Mouse (Mus musculus) embryo, embryonic 9.5 days (tissue): ENCODE measurements around the gene Nt5dc2.

Experiments
- DNase-seq: peaks from one replicate; pipeline ENCODE4 v3.0.0-alpha.2; 2017; ENCODE audit errors: extremely low spot score

Gene Nt5dc2

DNA sequence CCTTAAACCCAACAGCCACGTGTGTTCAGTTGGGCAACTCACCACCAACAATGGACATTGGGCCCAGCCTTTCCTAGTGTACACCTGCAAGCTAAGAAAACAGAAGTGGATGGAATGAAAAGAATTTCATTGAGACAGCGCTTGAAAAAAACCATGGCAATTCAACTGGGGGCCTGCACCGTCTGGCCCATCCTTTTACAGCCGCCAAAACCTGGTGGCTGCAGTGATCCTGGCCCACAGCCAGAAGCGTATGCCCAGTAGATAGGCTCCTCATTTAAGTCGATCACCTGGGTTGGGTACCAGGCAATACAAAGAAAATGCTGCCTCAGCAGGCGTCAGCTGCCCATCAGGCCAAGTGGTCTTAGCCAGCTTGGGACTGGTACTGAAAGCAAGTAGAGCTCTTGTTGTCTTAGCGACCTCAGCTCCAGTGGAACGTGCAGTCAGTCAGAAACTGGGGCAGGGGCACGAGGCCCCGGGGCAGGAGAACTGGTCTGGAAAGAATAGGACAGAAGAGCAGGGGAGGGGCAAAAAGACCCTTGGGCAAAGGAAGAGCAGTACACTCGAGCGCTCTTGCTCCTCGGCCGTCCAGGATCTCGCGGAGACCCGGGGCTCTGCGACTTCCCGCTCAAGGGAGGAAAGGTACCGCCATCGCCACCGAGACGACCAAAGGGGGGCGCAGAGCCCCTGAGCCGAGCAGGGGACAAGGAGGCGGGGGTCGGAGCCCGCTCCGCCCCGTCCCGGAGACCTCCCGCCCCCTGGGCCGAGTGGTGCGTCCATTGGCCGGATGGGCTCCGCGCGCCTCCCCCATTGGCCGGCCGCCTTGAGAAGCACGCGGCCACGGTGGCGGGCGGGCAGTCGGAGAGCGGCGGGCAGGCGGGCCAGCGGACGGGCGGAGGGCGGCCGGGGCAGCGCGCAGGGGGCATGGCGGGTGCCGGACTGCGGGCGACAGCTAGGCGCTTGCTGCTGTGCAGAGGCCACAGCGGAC lies at the start of gene Nt5dc2:
Gene Nt5dc2, plus strand, starts transcription at position 818 of the 985 bp plus-strand sequence.
- peak; percentile 95 for DNase-seq

DNA sequence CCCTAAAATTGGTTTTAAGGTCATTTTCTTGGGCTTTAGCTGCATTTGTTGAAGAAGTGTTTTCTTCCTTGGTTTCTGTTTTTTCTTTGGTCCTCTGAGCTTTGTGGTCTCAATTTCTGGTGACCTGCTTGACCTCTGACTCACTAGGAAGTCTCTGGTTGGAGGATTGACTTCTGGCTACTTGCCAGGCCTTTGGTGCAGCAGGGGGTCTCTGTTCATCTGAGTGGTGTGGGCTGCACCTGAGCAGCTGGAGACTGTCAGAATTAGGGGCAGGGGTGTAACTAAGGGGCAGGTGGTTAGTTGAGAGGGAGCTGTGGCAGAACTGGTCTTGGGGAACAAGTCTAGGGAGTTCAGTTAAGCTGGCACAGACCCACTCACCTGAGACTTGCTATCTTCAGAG lies 49.7 kb upstream of the Nt5dc2 start:
- DNase-seq = no peak

DNA sequence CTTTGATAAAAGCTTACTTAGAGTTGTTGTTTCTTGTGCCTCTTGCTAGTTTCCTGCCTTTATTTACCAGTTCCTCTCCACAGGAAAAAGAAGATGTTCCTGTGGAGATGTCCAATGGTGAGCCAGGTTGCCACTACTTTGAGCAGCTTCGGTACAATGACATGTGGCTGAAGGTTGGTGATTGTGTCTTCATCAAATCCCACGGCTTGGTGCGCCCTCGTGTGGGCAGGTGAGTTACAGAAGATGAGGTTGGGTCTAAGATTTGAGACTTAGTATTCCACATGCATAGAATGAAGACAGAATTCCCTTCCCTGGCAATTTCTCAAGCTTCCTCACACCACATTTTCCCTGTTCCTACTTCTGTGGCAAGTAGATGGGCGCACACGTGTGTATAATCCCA lies 43.4 kb upstream of the Nt5dc2 start:
- no peak for DNase-seq

DNA sequence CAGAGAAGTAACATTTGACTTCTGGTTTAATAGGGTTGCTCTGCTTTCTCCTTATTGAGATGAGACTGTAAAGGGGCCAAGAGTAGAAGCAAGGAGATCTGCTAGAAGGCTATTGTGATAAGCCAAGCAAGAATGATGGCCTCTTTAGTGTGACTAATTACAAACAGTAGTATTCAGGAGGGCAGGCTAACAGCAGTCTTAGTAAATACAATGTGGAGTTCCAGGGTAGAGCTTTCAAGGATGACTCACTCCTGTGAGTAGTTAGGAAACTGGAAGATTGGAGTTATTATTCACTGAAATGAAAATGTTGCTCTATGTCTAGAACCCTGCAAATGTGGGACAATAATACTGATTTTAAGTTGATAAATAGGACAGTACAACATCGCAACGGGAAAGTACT lies 42.3 kb upstream of the Nt5dc2 start:
- no peak for DNase-seq

DNA sequence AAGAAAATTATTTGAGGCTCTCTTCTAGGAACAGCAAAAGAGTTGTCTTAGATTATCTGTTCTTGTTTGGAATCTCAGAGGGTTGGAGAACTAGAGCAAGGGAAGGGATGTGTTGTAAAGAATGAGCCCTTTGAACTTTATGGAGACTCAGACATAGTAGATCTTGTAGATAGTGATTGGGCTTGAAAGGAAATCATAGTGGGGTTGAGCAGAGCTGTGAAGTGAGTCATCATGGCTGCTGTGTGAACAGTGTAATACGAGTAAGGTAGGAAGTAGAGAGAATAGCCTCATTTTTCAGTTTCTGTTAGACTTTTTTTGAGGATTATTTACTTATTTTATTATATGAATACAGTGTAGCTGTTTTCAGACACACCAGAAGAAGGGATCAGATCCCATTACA lies 40.9 kb upstream of the Nt5dc2 start:
- DNase-seq = no peak

DNA sequence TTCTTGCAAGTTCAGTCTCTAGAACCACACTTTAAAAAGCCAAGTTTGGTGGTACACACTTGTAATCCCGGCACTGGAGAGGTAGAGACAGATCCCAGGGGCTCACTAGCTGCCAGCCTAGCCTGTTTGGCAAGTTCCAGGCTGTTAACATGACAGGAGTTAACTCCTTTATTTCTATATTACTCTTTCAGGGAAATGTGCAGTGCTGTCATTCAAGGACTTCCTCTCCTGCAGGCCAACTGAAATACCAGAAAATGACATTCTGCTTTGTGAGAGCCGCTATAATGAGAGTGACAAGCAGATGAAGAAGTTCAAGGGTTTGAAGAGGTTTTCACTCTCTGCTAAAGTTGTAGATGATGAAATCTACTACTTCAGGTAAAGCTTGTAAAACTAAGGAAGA lies 25.7 kb upstream of the Nt5dc2 start:
- no peak for DNase-seq

DNA sequence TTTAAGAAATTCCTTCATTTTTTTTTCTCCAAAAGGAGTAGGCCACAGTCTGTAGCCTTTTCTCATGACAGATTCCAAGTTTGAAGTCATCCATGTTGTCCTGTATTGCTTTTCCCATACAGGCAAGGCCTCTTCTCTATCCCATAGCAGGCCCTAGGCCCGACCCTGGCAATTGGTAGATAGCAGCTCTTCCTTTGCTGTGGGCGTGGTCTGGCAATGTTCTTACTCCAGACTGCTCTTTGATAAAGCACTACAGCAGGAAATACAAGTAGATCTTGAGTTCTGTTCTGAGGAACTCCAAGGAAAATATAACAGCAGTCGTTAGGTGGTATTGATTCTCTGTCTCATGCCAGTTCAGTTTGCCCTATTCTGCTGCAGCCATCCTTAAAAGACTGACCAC lies 20.2 kb upstream of the Nt5dc2 start:
- no peak for DNase-seq

DNA sequence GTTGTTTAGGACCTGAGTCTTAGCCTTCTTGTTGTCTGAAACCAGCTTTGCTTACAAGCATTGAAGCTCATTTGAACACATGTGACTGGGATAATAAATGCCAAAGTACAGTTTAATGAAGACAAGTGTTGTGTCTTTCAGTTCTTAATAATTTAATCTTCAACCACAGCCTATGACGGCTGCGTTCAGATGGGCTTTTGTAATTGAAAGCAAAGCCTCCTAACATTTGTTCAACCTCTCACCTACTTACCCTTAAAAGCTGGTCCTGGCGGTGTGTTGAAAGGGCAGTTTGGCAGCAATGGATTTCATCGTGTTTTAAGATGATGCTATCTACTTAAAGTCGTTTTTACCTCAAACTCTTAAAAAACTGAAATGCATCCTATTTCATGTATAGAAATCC lies 18.7 kb upstream of the Nt5dc2 start:
- DNase-seq = no peak

DNA sequence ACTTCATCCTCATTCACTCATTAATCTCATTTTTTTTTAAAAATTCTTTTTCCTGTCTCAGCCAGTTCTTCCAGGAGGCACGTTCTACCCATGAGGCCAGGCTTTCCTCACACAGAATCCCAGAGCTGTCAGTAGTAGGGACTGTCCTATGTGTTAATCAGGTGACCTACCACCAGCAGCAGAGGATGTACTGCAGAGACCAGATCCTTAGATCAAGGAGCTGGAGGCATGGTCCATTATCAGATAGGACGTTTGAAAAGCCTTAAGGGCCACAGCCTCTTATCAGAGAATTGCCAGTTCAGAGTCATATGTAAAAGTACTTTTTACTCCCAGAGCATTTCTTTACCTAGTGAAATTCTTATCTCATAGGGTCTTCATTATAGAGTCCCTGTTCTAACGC lies 16.8 kb upstream of the Nt5dc2 start:
- DNase-seq = no peak

DNA sequence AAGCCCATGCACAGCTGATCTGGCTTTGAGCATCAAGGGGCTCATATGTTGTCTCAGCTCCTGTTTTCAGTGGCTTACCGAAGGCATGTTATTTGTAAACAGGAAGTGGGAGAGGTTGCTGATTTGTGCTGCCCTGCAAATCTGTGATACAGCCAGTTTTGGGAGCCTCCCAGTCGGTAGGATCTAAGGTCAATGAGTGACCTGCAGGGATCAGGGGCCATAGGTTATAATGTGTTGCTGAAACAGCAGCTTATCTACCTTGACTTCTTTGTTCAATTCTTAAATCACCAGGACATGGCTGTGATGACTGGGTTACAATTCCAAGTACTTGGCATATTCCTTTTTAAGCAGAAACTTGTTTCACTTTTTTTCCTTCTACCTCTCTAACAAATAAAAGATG lies 15.3 kb upstream of the Nt5dc2 start:
- no peak for DNase-seq

DNA sequence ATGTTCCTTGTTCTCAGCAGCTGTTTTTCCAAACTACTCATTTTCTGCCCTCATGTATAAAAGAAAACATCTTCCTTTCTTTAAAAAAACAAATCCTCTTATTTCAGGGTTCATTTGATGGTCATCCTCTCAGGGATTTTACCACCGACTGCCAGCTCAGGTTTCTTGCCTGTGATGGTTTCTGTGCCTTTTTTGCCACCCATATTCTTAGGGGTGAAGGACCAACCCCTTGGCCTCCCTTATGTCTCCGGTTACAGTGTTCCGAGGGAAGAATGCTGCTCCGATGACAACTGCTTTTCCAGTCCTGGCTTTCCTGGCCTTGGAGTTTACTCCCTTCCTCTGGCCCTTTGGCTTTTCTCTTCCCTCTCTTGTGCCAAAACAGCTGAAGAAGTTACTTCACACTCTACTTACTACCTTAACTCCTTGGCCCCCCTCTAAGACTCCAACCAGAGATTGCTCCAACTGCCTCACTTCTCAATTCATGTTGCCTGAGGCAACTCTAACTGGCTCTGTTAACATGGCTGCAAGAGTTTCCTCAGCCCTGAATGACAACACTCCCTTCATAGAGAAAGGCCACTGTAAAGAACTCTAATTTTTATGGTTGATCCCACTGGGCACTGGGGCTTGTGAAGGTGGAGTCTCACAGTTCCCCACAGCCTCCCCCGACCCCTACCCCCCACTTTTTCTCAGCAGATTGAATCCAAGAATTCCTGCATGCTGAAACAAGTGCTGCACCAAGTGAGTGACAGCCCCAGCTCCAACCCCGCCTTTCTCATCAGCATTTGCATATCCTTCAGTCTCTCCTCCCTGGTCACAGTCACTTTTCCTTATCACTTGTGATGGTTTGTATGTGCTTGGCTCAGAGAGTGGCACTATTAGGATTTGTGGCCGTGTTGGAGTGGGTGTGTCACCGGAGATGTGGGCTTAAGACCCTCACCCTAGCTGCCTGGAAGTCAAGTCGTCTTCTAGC lies 5.5 kb upstream of the Nt5dc2 start:
- no peak for DNase-seq

DNA sequence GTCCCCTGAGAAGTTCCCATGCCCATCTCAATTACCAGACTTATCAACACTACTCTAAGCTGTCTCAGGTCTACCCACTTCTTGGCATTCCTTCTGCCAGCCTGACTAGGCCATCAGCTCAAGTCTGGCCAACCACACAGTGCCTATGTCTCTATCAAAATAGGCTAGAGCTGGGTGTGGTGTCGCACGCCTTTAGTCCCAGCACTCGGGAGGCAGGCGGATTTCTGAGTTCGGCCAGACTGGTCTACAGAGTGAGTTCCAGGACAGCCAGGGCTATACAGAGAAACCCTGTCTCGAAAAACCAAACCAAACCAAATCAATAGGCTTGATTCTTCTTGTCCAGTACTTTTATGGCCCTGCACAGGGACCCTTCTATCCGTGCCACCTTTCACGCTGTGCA lies 4.0 kb upstream of the Nt5dc2 start:
- no peak for DNase-seq

DNA sequence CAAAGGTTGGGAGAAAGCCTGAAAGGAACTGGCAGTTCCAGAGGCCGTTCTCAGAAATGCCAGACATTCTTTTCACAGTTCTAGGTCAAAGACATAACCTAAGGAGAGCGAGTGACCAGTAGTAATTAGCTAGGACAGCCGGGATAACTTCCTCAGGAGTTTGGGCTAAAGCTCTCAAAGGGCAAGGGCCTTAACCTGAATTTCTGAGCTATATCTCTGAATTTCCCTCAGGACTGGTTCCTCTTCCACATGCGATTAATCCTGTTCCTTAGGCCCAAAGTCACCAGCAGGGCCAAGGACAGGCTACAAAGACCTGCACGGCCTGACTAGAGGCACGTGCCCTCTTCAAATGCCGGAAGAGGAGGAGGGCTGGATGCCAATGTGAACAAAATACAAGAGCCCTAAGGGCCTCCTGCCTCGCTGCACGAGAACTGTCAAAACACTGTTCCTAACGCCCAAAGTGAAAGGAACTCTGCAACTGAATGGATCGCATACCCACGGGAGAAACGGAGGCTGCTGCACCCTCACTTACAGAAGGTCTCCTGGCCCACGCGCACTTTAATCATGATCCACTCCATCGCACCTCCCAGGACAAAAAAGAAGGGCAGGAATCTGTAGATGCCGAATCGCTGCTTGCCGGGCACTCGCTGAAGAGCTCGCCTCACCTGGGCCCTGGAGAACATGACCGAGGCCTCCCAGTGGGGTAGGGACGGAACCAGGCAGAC lies 2.6 kb upstream of the Nt5dc2 start:
- DNase-seq = peak; percentile 50

DNA sequence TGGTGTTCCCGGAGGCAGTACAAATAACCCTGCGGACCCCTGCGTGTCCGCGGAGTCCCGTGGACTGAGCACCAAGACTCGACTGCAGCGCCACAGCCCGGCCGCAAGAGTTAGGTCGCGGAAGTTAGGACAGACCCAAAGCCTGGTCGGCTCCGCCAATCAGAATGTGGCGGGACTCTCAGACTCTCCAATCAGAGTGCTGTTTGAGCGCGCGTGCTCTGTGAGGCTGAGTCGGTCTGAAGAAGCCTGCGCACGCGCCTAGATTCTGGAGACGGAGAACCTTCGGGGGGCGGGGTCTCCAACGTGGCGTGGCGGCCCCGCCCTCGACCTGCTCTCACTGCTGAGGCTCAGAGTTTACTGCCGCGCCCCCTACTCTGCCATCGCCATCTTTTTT lies 2.0 kb upstream of the Nt5dc2 start, which contains the start of gene Smim4:
Gene Smim4, minus strand, starts transcription at position 131 of the 394 bp plus-strand sequence.
- DNase-seq = peak; percentile 94

DNA sequence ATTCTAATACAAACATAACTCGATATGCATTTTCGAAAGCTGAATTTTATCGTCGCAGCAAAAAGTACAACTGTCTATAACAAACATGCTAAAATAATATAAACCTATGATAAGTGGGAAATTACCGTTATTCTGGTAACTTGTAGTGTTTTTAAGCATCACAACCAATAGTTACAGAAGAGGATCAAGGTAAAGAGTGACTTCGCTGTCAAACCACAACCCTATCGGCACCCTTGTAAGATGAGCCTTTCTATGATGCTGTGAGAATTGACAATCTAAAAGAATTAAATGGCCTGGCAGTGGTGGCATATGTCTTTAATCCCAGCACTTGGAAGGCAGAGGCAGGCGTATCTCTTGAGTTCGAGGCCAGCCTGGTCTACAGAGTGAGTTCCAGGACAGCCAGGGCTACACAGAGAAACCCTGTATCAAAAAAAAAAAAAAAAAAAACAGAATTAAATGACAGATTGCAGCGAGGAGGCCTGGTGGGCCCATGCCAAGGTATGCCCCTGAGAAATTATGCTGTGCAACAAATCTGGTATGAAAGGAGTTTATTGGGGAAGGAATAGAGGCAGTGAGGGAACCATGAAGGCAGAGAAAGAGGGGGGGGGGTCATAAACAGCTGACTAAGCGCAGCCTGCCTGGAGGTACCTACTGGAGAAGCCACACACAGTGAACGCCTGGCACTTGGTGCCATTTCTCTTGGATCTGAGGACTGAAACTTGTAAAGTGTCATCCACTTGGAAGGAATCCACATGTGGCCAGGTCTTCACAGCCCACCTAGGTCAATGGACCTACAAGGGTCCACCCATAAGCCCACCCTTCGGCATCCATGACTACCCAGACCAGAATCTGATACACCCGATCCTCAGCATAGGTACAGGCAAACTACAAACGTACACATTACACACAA lies 1.3 kb upstream of the Nt5dc2 start:
- no peak for DNase-seq

DNA sequence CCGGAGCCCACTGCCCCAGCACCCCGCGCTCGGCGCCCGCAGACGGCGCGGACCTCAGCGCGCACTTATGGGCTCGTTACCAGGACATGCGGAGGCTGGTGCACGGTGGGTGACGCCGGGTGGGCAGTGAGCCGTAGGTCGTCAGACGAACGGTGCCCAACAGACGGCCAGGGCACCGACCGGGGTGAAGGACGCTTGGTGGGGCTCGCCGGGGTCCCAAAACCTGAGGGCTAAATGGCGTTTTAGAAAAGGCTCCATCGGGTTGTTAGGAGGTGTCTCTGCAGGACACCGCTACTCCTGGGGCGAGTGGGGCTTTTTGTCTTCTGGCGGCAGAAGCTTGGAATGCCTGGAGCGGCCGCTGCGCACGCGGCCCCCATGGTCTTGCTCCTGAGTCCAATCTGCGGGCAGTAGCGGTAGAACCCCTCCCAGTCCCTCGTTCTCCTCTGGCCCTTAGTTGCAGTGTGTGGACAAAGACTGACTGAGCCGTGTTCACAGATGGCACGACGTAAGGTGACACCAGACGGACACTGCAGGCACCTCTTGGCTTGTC lies 494 bp downstream of the Nt5dc2 start:
- no peak for DNase-seq

DNA sequence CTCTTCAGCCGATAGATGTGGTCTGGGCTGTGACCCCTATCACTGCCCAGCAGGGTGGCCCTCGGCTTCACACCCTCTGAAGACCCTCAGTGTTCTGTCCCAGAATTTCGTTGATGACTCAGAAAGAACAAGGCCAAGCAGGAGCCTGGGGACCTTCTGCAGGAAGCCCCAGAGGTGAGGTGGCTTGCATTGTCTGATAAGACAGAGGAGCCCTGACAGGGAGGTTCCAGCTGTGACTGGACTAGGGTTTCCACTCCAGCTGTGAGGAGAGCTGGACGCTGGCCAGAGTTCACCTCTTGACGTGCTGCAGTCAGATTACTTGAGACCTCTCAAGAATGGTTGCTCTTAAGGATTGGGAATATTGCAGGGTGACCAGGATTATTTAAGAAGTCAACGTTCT lies 1.2 kb downstream of the Nt5dc2 start:
- peak; percentile 46 for DNase-seq

DNA sequence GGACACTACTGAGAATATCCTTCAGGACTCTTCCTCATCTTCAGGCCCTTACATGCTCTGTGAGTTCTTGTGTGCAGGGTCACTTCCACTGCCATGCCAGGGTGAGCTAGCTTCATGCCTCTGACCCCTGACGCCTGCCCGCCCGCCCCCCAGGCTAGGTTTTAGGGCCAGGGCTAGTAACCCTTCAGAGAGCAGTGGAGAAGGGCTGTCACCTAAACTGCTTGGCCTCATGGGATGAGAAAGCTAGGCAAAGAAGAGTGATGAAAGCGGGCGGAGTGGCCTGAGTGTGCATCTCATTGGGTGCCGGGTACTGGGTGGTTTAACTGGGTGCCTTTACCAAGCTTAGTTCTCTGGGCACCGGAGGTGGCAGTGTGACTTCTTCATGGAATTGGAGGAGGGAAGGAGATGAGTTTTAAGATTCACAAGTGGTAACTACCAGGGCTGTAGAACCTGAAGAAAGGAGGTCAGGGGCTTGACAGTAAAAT lies 1.7 kb downstream of the Nt5dc2 start:
- DNase-seq = no peak

DNA sequence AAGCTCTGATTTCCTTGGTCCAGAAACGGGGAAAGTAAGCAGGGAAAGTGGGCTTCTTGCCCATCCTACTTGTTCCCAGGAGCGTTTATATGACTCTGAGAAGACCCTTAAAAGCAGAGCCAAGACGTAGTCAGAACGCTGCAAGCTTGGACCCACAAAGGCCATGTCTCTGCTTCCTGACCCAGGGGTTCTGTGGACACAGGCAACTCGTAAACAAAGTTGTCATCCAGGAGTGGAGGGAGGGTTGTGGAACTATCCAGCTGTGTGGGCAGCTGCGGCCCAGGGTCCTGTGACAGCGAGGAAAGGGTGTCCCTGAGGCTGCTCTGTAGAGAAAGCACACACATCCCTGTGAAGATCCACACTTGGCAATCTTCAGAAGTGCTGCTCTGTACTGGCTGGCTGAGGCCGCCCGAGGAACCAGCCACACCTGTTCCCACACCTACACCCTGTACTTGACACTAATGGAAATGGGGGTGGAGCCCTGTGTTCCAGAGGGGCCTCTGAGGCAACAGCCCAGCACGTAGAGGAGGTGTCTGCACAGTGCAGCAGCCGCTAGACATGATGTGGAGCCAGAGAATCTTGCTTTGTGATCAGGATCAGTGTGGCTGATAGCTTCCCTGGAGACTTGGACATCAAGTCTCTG lies 2.3 kb downstream of the Nt5dc2 start:
- DNase-seq = no peak
